In the genomic region with DNA sequence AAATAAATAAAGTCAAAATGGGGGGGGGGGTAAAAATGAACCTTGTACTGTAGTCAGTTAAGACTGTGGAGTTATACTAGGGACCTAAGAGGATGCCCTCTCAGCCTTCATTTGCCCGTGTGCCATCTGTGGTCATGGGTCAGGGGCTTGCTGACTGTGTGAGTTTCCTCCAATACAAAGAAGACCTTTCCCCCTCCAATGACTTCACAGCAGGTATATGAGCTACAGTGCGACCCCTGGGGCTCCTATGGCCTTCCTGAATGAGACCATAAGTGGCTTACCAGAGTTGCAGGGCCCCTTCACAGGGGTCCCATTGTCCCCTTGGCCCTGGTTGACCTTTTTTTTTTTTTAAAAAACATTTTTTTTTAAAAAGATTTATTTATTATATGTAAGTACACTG, we compare ENCODE assay signal across 49 mouse cellular contexts. TPM values are rescaled to one million over a fixed set of nuclear protein-coding genes. Genes with fewer than 3 reads are reported as not detected.
"Had no signal": no experiment of that assay in that cellular context is flagged by ENCODE, and none has a peak within 500 bp of the region (broad histone marks: within the 10 kb centered on the region; RNA-seq: fewer than 3 reads in every experiment).

No protein-coding gene starts in this region.

- DNase-seq: heart, postnatal 10 days; heart, postnatal 14 days; heart, postnatal 36 days; heart, postnatal 4 days; kidney, adult 11 months; kidney, adult 18-20 months; kidney, adult 2 months; kidney, adult 8-10 months; kidney, postnatal 10 days; kidney, postnatal 14 days; kidney, postnatal 25 days; kidney, postnatal 36 days; kidney, postnatal 4 days; layer of hippocampus, adult 9-11 months; layer of hippocampus, postnatal 36 days had no signal

- H3K4me2 ChIP-seq: heart, embryonic 11.5 days; heart, embryonic 13.5 days; heart, embryonic 15.5 days; hindbrain, embryonic 12.5 days; hindbrain, embryonic 13.5 days; hindbrain, embryonic 14.5 days; hindbrain, embryonic 15.5 days; intestine, embryonic 15.5 days; kidney, embryonic 15.5 days had no signal

- H3K4me3 ChIP-seq: heart, embryonic 10.5 days; heart, embryonic 13.5 days; heart, embryonic 15.5 days; hindbrain, embryonic 10.5 days; hindbrain, embryonic 12.5 days; hindbrain, embryonic 13.5 days; hindbrain, embryonic 15.5 days; intestine, embryonic 15.5 days; kidney, embryonic 15.5 days; layer of hippocampus, adult 2 months; left cerebral cortex, adult 2 months had no signal

- H3K4me1 ChIP-seq: hindbrain, embryonic 15.5 days had no signal

- H3K9me3 ChIP-seq: heart, embryonic 10.5 days; heart, embryonic 13.5 days; heart, embryonic 15.5 days; hindbrain, embryonic 10.5 days; hindbrain, embryonic 12.5 days; hindbrain, embryonic 13.5 days; hindbrain, embryonic 15.5 days; intestine, embryonic 15.5 days; kidney, embryonic 15.5 days had no signal

- H3K9ac ChIP-seq: heart, embryonic 13.5 days; heart, embryonic 15.5 days; hindbrain, embryonic 12.5 days; hindbrain, embryonic 13.5 days; hindbrain, embryonic 14.5 days; hindbrain, embryonic 15.5 days; intestine, embryonic 15.5 days; kidney, embryonic 15.5 days had no signal

- H3K27me3 ChIP-seq: hindbrain, embryonic 15.5 days; intestine, embryonic 15.5 days; kidney, embryonic 15.5 days had no signal

- ATAC-seq: hindbrain, embryonic 16.5 days; hindbrain, postnatal 0 days; inflammation-experienced regulatory T-cells, adult 6 months; intestine, embryonic 15.5 days; intestine, embryonic 16.5 days; intestine, postnatal 0 days had no signal

- H3K36me3 ChIP-seq: heart, embryonic 10.5 days; heart, embryonic 13.5 days; heart, embryonic 15.5 days; hindbrain, embryonic 10.5 days; hindbrain, embryonic 12.5 days; hindbrain, embryonic 13.5 days; hindbrain, embryonic 15.5 days; intestine, embryonic 15.5 days; kidney, embryonic 15.5 days had no signal

- H3K27ac ChIP-seq: heart, embryonic 10.5 days; heart, embryonic 13.5 days; heart, embryonic 15.5 days; hindbrain, embryonic 10.5 days; hindbrain, embryonic 12.5 days; hindbrain, embryonic 13.5 days; hindbrain, embryonic 14.5 days; hindbrain, embryonic 15.5 days; hindbrain, postnatal 0 days; intestine, embryonic 15.5 days; kidney, embryonic 15.5 days; kidney, postnatal 0 days; layer of hippocampus, adult 2 months; left cerebral cortex, adult 2 months had no signal

RNA-seq across cellular contexts. Expression of a gene that starts 5.7 kb away (rescaled TPM):
- total RNA-seq: heart, postnatal 10 days; heart, postnatal 14 days; heart, postnatal 25 days; heart, postnatal 4 days; hematopoietic stem cell, adult 5-6 weeks; hindbrain, postnatal 0 days; layer of hippocampus, adult 18-20 months; layer of hippocampus, adult 2 months; layer of hippocampus, adult 8-10 months; layer of hippocampus, postnatal 10 days; layer of hippocampus, postnatal 14 days; layer of hippocampus, postnatal 25 days; layer of hippocampus, postnatal 36 days; left cerebral cortex, adult 18-20 months; left cerebral cortex, adult 2 months; left cerebral cortex, adult 8-10 months had no signal
- polyA plus RNA-seq: heart, embryonic 10.5 days; heart, embryonic 13.5 days; heart, embryonic 14.5 days; heart, embryonic 15.5 days; heart, embryonic 16.5 days; heart, postnatal 0 days; hindbrain, embryonic 11.5 days; hindbrain, embryonic 13.5 days; hindbrain, embryonic 14.5 days; hindbrain, embryonic 15.5 days; hindbrain, embryonic 16.5 days; inflammation-experienced regulatory T-cells, adult 6 months; intestine, embryonic 16.5 days; kidney, adult 2 months; kidney, embryonic 14.5 days; large intestine, adult 2 months had no signal

RNA-seq across cellular contexts. Expression of a gene that starts 11.3 kb away (rescaled TPM):
- total RNA-seq: hematopoietic stem cell, adult 5-6 weeks; hindbrain, postnatal 0 days; layer of hippocampus, adult 18-20 months; layer of hippocampus, adult 2 months; layer of hippocampus, adult 8-10 months; layer of hippocampus, postnatal 10 days; layer of hippocampus, postnatal 14 days; layer of hippocampus, postnatal 25 days; layer of hippocampus, postnatal 36 days; left cerebral cortex, adult 18-20 months; left cerebral cortex, adult 2 months had no signal
- polyA plus RNA-seq: hindbrain, postnatal 0 days had no signal
